Mouse (Mus musculus): ENCODE data around the gene Slc25a43.
"Not testable (repeated sequence)": the region's sequence is repeated elsewhere in the genome, so short reads cannot be mapped to it uniquely, and the experiment has no call there.

The Slc25a43 gene

DNA sequence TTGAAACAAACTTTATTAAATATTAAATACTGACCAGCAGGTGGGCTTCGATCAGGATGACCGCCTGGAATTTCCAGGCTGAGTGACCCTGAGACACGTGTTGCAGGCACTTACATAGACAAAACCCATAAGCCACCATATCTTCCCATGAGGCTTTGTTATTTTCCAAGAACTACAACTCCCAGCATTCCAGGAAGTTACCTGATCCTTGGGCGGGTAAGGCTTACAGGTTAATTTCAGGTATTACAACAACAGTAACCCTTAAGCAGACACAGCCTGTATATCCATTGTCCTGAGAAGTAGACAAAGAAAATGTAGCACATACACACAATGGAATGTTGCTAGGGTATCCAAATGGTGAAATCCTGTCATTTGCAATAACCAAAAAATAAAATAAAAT is 45.9 kb downstream of the Slc25a43 start:
- DNase-seq = no peak

DNA sequence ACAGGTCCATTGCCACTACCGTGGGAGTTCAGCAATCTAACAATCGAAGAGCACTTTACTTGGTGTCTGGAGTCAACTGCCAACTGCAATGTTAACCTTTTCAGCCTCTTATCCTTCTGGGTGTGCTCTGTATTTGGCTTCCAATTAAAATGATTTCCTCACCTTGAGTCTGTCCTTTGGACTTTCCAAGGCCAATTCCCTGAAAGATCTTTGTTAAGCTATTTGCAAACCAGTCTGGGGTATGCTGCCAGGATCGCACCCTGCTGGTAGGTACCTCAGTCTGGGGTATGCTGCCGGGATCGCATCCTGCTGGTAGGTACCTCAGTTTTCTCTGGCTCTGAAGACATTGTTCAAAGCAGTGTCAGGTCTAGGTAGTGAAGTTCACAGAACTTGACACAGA is 51.1 kb downstream of the Slc25a43 start:
- DNase-seq = no peak

DNA sequence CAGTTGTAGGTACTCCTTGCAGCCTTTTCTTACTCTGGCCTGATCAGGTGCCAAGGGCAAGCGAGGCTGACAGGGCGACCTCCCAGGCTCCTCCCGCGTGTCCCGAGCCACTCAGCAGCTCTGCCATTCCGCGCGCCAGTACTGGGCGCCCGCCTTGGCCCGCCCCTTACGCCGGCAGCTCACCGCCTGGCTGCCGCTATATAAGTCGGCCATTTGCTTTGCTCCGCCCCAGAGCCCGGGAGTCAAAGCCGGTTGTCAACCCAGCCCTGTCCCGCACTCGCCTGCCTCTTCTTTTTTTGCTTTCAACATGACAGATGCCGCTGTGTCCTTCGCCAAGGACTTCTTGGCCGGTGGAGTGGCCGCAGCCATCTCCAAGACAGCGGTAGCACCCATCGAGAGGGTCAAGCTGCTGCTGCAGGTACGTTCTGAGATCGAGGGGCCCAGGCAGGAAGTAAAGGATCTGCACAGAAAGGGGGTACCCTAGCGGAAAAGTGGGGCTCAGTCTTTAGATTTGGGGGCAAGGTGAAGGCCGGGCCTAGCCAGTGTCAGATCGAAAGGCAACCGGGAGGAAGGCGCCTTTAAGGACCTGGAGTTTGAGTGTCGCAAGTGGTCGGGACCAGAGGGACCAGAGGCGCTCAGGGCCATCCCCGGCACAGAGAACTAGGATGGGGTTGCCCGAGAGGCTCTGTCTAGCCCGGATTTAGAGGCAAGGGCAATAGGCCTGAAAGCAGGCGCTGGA is 52.1 kb downstream of the Slc25a43 start, which contains the start of gene Slc25a5:
Slc25a5 (plus strand) TSS at position 228 of the 739 bp plus-strand sequence.
- peak; percentile 83 to 92 for DNase-seq

DNA sequence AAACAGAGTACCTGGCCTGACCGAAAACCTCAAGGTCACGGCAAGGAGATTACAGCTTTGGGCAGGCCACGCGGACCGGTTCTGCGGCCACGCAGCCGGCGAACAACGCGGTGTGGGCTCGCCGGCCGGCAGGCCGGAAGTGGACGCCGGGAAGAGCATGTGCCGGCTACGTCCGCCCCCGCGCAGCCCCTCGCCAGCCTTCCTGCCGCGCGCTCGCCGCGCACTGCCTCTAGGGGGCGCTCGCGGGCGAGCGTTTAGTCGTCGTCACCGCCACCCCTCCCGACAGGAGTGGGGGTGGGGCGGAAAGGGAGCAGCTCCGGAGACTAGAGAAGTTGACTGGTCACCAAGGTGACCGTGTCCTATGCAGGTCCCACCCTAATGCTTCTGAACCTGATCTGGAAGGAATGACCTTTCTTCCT is 52.7 kb downstream of the Slc25a43 start:
- peak; percentile 82 to 90 for DNase-seq

DNA sequence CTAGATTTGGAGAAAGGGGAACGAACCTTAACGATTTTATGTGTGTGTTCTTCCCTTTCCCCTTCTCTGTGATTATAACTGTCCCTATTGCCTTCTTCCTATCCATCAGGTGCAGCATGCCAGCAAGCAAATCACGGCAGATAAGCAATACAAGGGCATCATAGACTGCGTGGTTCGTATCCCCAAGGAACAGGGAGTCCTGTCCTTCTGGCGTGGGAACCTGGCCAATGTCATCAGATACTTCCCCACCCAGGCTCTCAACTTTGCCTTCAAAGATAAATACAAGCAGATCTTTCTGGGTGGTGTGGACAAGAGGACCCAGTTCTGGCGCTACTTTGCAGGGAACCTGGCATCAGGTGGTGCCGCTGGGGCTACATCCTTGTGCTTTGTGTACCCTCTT is 53.3 kb downstream of the Slc25a43 start:
- DNase-seq = not testable (repeated sequence)

DNA sequence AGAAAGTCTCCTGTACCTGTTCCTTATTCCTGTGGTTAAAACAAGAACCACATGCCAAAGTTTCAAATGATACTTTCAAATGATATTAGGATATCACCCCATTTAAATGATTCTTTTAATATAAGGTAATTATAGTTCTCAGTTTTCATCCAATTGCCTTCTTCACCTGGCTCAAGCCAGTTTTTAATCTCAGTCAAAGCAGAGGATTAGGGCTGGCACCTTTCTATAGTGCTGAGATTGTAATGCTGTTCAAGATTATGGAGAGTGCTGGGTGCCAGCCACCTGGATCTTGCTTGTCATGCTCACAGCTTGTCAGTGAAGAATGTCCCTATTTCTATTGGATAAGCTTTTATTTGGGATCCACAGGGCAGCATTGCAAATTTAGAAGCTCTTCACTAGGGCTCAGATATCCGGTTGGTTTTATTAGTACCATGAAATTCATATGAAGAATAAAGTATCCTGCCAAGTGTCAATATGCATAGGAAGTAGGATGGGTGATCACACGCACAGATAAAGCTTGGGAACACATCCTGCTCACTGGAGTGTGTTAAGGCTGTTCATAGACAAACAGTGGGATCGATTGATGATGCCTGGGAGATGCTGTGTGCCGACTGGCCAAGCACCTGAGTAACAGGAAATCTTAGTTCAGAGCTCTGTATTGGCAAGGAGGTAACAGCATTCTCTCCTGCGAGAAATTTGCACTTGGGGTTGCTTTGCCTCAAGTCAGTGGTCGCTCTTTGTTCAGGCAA is 55.8 kb downstream of the Slc25a43 start:
- DNase-seq = no peak

DNA sequence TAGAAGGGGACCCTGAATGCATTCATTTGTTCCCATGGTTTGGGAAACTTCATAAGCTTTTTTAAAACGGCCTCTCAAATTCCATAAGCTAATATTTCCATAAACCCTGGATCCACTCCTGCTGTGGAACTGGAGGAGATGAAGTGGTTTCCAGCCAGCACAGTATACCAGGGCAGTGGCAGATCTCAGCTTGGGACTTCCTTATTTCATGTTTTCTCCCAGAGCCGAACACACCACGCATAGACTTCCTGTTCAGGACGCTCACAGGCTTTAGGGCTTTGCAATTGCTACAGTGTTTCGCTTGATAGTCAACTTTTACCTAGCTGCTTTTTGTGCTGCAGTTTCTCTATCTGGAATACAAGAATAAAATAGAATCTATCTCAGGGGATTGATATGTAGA is 59.7 kb downstream of the Slc25a43 start:
- DNase-seq = no peak

DNA sequence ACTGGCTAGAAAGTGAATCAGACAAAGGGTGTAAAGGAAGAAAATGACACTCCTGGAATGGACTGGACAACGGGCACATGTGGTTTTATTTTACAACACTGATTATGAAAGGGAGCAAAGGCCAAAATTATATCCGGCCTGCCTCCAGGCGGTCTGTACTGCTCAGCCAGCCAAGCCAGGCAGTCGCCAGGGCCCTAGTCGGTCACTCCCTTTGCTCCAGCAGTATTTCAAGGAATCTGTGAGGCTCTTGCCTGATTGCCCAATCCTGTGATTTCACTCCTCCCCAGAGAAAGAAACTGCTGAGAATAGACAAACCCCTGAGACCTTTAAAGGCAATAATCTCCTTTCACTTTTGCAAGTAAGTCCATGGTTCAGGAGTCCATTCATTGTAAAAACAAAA is 60.7 kb downstream of the Slc25a43 start:
- DNase-seq = peak in 1 of 2 experiments; percentile 50

DNA sequence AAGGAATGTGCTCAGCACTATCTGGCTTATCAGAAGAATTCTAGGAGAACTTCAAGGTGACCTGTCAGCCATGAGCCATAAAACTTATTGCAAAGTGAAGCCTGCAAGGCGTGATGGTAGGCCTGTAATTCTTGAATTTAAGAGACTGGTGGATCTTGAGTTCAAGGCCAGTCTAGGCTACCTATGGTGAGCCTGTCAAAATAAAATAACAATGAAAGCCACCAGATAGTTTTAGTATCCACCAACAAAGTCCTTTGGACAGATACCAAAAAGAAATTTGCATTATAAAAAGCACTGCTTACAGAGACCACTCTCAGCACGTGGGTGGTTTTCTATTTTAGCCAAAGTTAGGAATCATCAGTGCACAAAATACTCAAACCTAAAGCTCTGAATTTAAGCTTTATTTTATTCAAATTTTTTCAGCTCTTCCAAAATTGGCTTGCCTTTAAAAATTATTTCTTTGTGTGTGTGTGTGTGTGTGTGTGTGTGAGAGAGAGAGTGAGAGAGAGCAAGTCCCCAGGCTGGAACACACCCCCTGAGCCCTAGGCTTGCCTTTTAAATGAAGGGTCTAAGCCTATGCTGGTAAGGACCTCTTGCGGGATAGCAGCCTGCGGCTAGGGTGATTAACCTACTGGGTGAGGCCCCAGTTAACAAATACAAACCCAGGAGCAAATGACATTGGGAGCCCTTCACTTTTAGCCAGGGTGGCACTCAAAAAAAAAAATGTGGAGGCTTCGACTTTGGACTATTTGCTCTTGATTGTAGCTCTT is 62.2 kb downstream of the Slc25a43 start:
- no peak for DNase-seq

DNA sequence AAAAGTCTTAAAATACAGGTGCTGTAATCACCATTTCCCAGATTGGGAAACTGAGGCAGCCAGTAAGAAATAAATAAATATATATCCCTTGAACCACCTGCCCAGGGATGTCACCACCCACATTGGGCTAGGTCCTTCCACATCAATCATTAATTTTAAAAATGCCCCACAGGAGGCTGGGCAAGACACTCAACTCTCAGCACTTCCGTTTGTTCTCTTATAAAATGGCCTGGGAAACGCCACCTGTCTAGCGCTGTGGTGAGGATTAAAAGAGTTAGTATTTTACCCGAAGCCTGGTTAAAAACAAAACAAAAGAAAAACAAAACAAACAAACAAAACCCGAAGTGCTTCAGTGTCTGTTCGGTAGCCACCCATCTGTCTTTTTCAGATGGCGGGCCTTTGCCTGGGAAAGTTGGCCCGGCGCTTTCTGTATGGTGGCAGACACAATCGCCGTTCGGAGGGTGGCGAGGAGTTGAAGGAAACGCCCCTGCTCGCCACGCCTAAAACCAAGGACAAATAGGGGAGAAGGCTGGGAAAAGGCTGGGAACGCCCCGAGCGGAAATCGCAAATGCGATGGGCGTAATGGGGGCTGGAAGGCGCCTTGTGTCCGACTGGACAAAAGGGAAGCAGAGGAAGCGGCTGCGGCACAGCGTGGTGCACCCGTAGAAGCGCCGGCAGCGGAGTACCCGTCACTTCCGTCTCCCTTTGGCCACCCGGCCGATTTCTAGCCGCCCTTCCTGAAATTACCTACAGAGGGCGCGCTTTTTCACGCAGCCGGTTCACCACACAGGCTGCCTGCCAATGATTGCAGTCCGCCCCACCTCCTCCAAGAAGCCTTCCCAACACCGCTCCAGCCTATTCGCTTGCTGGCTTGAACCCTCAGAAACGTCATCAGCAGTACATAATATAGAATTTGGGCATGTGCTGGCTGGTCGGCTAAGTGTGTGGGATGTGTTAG is 64.2 kb downstream of the Slc25a43 start:
- peak; percentile 87 to 93 for DNase-seq

DNA sequence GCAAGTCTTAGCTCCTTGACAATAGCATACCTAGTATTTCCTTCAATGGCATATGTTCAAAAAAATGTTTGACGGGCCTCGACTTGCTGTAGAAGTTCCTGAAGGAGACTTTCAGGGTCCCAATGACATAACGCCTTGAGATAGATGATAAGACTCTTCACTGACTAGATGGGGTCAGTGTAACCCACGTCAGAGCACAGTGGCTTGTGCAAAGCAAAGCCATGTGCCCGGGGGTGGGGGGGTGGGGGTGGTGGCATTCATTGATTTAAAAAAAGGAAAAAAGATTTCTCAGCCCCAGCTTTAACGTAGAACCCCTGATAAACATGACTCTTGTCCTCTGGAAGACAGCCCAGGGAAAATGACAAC is 64.8 kb downstream of the Slc25a43 start:
- DNase-seq = no peak

DNA sequence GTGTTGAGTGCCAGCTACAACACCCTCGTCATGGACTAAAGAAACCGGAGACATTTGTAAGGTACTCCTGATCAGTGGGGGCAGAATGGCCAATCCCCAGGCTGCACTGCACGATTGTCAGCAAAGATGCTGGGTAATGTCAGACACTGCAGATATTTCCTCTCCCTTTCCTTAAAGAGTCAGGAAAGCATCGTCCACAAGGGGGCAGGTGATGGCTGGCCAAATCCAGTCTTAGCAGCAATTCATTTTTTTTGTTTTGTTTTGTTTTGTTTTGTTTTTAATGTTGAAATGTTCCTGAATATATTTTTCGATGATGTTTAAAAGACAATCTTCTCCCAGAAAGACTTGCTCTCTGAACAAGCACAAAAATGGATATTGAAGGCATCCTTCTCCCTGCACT is 67.9 kb downstream of the Slc25a43 start:
- DNase-seq = peak; percentile 53 to 66

DNA sequence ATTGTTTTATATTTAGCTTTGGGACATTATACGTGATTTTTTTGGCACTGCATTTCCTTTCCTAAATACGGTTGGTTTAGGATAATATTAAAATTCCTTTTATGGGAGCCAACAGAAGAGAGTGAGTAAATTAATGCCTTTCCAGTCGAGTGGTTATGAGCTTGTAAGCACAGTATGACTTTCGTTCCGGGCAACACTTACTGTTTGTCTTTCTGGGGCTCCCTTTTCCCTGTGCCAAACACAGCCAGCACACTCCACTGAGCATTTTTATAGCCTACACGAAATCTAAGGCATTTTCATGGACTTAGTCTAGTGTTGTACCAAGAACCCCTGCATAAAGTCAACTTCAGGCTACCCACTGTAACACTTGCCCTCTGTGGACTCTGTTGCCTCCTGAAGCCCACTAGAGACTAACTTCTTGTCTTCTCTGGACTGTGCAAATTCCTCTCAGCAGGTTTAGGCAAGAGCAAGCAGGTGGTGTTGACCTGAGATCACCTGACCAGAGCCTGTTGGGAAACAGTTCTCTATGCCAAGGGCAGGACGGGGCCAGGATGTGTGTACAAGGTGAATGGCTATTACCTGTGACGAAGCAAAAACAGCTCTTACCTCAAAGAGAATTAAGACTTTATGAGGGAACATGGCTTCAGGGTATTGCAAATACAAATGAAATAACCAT is 70.8 kb downstream of the Slc25a43 start:
- peak in 1 of 2 experiments; percentile 39 for DNase-seq

DNA sequence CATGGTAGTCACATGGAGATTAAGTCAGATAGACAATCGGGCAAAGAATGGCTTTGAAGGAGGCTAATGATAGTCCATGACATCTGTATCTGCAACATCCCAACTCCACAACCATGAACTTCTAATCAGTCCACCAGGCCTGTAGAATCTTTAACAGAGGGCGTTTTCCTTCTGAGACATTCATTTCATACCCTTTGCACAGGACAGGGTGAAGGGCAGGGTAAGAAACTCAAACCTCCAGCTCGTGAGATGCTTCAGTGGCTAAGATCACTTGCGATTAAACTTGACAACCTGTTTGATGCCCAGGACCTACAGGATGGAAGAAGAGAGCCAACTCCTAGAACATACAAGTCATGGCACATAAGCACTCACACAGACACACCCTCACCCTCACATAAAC is 71.6 kb downstream of the Slc25a43 start:
- DNase-seq = no peak

DNA sequence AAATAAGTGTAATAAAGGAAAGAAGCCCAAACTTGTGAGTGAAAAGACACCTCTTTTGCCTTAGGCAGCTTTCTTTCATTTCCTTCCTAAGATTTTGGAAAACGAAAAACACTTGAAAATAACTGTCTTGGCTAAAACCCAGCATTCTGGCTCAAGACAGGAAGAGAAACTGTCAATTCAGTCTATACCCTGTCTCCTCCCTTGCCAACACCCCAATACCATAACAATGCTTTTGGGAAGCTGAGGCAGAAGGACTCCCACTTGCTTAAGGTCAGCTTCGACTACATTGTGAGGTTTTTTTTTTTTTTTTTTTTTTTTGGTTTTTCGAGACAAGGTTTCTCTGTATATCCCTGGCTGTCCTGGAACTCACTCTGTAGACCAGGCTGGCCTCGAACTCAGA is 72.0 kb downstream of the Slc25a43 start:
- no peak for DNase-seq

DNA sequence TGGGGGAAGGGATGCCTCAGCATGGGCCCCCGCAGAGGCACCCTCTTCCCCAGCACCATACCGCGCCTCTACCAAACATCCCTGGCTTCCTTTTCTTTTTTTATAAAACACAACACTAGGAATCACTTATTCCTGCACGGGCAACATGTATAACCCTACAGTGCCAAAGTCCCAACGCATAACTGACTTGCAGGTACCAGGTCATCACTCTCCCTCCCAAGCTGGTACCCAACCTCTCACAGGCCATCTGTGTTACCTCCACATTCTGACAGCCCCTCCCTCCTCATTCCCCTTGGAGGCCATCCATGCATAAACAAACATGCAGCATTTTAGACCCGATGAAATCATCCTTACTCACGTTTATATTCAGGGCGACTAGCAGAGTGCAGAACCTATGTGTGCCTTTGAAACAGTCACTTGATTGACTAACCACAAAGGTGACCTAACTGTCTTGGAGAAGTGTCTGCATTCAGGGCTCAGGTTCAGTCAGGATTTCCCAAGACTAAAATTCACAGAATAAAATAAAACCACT is 73.0 kb downstream of the Slc25a43 start:
- peak in 1 of 2 experiments; percentile 10 for DNase-seq

DNA sequence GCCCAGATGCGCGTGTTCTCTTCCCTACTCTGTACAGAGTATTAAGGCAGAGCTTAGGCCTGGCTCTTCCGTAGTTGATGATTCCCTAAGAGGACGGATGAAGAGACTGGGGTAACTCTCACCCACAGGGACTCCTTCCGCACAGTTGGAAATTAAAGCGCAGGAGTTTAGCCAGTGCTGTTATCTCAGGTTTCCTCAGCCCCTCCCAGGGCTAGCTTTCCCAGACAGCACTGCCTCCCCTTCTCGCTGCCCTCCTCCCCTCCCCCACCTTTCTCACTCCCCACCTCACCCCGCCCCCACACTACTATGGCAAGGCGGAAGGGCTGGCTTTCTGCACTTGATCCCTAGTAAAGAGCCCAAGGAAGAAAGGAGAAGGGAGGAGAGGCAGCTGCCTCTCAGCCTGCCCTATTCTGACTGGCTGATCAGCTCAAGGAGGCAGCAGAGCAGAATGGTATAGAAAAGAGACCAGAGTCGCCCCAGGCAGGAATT is 73.5 kb downstream of the Slc25a43 start:
- DNase-seq = peak; percentile 54 to 72

DNA sequence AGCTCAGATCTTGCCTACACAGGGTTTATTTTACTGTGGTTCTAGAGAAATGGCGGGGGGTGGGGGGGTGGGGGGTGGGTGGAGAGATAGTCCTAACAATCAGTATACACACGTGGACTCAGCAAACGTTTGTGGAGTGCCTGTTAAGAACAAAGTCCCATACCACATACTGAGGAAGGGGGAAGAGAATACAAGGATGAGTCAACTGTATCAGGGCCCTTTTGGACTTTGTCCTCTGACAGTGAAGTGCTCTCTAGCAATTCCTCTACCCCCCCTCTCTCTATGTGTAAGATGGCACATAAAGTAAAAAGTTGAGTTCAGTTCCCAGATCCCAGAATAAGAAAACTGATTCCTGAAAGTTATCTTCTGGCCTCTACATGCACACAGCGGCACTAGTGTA is 76.1 kb downstream of the Slc25a43 start:
- no peak for DNase-seq

DNA sequence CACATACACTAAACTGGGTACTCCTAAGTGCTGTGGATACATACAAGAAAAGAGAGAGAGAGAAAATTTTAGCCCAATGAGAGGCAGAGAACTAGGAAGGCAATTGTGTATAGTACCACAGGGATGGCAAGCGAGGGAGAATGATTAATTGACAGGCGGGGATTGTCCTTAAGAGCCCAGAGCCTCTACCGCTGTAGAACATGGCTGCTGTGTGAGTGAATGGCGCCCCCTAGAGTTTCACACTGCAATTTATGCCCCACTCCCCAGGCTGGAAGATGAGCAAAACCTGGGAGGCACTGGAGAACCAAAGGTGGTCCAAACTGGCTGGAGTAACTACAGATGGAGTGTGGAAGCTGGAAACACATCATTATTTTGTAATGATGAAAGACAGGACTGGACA is 76.7 kb downstream of the Slc25a43 start:
- peak; percentile 57 to 72 for DNase-seq

DNA sequence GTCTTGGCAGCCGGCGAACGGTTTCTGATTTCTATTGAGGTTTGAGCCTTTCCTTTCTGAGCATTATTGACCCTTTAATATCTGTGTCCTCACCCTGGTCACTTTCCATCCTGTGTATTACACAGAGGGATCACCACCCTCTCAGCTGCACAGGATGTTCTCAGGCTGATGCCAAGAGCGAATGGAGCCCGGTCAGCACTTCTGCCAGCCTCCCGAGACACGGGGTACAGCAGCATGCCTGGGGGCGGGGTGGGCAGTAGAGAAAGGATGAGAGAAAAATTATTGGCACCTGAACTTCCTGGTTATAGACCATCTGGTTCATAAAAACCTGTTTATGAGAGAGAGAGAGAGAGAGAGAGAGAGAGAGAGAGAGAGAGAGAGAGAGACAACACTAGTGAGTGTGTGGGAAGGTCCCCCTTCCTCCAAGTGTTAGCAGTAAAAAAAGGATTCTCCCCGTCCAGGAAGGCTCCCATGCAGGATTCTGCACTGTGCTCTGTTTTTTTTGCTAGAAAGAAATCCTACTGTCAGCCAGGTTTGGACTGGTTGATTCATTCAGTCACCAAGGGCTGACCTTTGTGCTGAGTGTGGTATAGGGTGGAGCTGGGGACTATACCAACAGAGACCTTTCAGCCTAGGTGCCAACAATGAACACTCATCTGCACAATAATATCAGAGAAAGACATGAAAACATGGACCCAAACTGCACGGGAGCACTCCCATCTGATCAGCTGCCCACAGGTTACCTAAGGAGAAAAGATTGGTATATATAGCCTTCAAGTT is 80.7 kb downstream of the Slc25a43 start:
- DNase-seq = no peak
